Comparison of ENCODE assay signal across 8 mouse cellular contexts in the genomic region with DNA sequence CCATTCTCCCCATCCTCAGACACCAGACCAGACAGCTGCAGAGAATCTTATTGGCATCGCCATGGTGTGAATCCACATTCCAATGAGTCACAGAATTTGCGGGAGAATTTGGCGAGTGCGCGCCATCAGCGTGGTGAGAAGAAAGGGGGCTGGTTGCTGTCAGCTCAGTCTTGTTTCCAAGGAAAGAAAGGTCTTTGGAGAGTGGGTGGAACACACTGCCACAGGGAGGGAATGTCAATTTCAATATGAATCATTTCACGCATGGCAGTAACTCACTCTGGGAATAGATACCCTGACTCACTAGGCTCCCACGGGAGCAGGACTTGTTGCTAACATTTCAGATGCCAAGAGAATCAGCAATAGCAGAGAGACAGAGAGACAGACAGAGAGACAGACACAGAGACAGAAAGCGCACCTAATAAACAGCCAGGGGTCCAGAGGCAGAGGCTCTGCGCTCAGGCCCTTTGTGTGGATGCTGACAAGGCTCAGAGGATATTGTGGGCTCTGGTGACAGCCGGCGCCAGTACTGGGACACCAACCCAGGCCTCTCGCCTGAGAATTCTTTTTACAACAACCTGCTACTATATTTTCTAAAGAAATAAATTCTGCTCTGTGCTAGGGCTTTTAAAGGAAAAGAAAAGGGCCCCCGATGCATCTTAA.
DNase-seq lines count a peak whose midpoint lies in the region; ATAC-seq and TF ChIP-seq lines count a peak whose summit lies in the region.

No protein-coding gene starts in this region.

- peak overlapping the region; percentile 72 for H3K27ac ChIP-seq in embryonic facial prominence, embryonic 10.5 days (replicated peaks)
- peak overlapping the region; percentile 94 for H3K27ac ChIP-seq in heart, embryonic 12.5 days (ENCODE audit: poor library complexity, severe bottlenecking)
- peak overlapping the region; percentile 88 for H3K27ac ChIP-seq in left cerebral cortex, adult 2 months
- peak overlapping the region; percentile 0; the same call in 1 of the 2 replicates for H3K27ac ChIP-seq in olfactory bulb, adult 2 months (ENCODE audit: insufficient read depth, low read depth, low read length)

- H3K4me3 ChIP-seq in embryonic facial prominence, embryonic 10.5 days = no peak overlapping the region
- H3K4me3 ChIP-seq in heart, embryonic 12.5 days = no peak overlapping the region
- no peak overlapping the region for H3K4me3 ChIP-seq in left cerebral cortex, adult 2 months
- no peak overlapping the region for H3K4me3 ChIP-seq in olfactory bulb, adult 2 months (ENCODE audit: insufficient read depth, low read depth, low read length)

- TF ChIP-seq POLR2A in olfactory bulb, adult 2 months (IDR thresholded peaks at IDR 0.05; ENCODE audit: insufficient read depth, low read depth, low read length) = no peak

- H3K4me1 ChIP-seq in embryonic facial prominence, embryonic 10.5 days = peaks cover 64% of the 10 kb centered on the region
- H3K4me1 ChIP-seq in heart, embryonic 12.5 days (replicated peaks) = peaks cover 91% of the 10 kb centered on the region
- peaks cover 30% of the 10 kb centered on the region for H3K4me1 ChIP-seq in olfactory bulb, adult 2 months (ENCODE audit: control insufficient read depth, insufficient read depth, low read length)

- DNase-seq in embryo, embryonic 10 days (ENCODE audit: low spot score) = peak; percentile 43
- DNase-seq in embryo, embryonic 9.5 days (ENCODE audit: extremely low spot score) = no peak
- DNase-seq in embryonic facial prominence, embryonic 10.5 days (ENCODE audit: low spot score) = no peak
- peak; percentile 75 for DNase-seq in left cerebral cortex, adult 2 months (ENCODE audit: extremely low spot score in 1 of 2, low spot score in 2 of 2)
- DNase-seq in adrenal gland, postnatal 10 days = no peak
- no peak for DNase-seq in cerebellum, adult 11-12 months

- 65% methylated on average over 14 of the region's 14 CpGs for WGBS in embryonic facial prominence, embryonic 10.5 days
- 64% methylated on average over 14 of the region's 14 CpGs for WGBS in heart, embryonic 12.5 days
- WGBS in olfactory bulb, adult 2 months = 39% methylated on average over 14 of the region's 14 CpGs

- no peak for ATAC-seq in heart, embryonic 12.5 days (ENCODE audit: insufficient number of reproducible peaks, low FRiP score)

- H3K4me2 ChIP-seq in heart, embryonic 12.5 days = peak overlapping the region; percentile 8; the same call in 1 of the 2 replicates

- no peak for TF ChIP-seq CTCF in left cerebral cortex, adult 2 months (IDR thresholded peaks at IDR 0.05)
- TF ChIP-seq CTCF in olfactory bulb, adult 2 months (IDR thresholded peaks at IDR 0.05; ENCODE audit: insufficient read depth, low read depth, low read length) = no peak

- intact Hi-C loops in left cerebral cortex, adult 2 months (cut with DNase I) = loop anchor here (2.0 kb wide), 3 partner anchors 31 to 73 kb away; a partner anchor contains a TSS

- peak overlapping the region; percentile 17; the same call in 1 of the 2 replicates for H3K9ac ChIP-seq in heart, embryonic 12.5 days

- H3K36me3 ChIP-seq in embryonic facial prominence, embryonic 10.5 days (replicated peaks) = no peaks in the 10 kb centered on the region
- H3K36me3 ChIP-seq in heart, embryonic 12.5 days = no peaks in the 10 kb centered on the region

- H3K9me3 ChIP-seq in embryonic facial prominence, embryonic 10.5 days = no peaks in the 10 kb centered on the region
- H3K9me3 ChIP-seq in heart, embryonic 12.5 days (replicated peaks) = no peaks in the 10 kb centered on the region

- no peaks in the 10 kb centered on the region for H3K27me3 ChIP-seq in embryonic facial prominence, embryonic 10.5 days (replicated peaks; ENCODE audit: low read depth, poor library complexity, severe bottlenecking)
- no peaks in the 10 kb centered on the region for H3K27me3 ChIP-seq in heart, embryonic 12.5 days (replicated peaks)

Comparison
In these comparisons a context has a peak if more than half of its experiments do, and no peak if none do; other contexts are left out.
1. DNase-seq: peak in embryo, embryonic 10 days (single experiment) and left cerebral cortex, adult 2 months (2 of 2); none in embryo, embryonic 9.5 days (single experiment), embryonic facial prominence, embryonic 10.5 days (single experiment), adrenal gland, postnatal 10 days (single experiment) and cerebellum, adult 11-12 months (single experiment).
2. H3K27ac ChIP-seq: peak in every context shown above with its lines; median percentile 94 in heart, embryonic 12.5 days; 88 in left cerebral cortex, adult 2 months; 72 in embryonic facial prominence, embryonic 10.5 days; 0 in olfactory bulb, adult 2 months.